Mouse (Mus musculus): ENCODE results near the gene Ust. TPM values are rescaled to one million over a fixed set of nuclear protein-coding genes. Genes with fewer than 3 reads are reported as not detected.
A peak's percentile ranks its signal among the peaks of the same experiment; 100 is the strongest.

Gene Ust
- total and polyA plus RNA-seq, 3 experiments = 3.4 to 7.6 (median 5.3) TPM

DNA sequence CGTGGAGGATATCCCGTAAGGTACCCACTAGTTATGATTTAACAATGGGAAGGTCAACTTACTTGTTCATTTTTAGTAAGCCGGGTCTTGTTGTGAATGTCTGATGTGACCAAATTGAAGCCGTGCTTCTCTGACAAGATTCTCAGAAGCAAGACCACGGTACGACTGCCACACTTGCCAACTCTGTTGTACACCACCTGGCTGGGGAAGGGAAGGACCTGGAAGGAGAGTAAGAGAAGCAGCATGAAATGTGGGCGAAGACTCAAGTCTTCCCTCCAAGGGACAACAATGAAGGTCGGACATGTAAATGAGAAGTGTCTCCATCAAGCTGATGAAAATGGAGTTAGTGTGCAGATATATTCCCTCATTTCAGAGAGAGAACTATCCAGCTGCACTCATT lies 188.6 kb downstream of the Ust start:
- no peak for DNase-seq

DNA sequence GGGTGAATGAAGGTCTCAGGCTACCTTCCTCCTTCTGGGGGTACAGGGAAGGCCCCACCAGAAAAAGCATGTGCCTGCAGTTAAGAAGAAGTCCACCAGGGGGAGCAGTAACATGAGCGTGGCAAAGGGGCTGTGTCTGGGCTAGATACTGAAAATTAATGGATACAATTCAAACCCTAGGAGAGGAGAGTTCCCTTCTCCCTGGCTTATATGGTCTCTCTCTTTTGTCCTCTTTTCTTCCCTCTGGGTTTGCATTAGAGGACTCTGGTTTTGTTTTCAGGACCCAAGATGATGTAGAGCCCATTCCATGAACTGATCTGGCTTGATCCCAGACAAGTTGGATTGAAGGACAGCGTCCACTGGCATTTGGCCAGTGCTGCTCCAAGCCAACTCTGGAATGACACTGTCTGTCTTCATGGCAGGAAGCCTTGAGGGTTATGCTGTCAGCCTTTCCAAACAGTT lies 195.3 kb downstream of the Ust start:
- peak; percentile 75 for DNase-seq

DNA sequence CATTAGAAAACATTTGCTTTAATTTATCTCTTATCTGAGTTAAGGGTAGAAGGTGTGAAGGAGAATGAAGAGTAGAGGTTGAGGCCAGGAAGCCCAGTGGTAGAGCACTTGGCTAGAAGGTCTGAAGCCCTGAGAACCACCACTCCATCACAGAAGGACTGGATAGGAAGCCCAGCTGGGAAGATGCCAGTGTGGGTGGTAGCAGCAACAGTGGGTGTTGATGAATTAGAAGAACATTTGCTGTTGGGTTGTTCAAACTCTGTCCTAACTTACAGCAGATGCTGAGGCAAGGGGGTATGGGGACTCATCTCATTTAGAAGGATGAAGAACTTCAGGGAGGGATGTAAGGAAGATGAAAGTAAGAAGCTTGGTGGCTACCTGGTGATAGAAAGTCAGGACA lies 197.9 kb downstream of the Ust start:
- no peak for DNase-seq

DNA sequence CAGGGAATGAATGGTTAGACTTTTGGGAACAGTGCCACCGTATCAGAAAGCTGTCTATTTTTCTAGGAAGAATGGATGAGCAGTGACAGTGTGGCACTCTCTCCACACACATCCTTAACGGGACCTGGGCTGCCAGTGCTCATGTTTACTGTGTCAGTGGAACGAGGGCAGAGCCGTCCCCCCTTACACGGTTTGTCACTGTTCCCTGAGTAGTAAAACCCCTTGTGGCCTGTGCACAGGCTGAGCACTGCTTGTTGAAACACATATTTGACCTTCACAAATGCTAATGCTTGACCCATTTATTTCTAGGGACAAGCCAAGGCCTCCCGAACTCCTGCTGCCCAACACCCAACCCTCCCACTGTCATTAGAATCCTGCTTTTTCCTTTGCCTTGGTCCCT lies 209.2 kb downstream of the Ust start:
- peak; percentile 53 for DNase-seq

DNA sequence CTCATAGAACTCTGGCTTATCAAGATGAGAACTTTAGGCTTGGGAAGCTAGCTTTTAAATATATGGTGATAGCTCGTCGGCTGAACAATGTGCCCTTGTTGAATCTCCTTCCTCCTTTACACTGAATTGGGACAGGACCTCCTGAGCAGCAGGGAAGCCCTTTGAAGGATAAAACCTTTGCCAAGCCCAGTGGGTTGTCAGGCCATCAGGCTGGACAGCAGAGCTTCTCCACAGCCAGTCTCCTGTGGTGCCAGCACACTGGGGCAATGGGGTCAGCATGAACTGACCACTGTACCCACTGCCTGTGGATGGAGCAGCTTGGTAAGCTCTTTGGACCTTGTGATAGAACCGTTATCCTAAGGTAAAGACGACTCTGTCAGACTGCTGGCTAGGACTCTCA lies 214.4 kb downstream of the Ust start:
- DNase-seq = no peak

DNA sequence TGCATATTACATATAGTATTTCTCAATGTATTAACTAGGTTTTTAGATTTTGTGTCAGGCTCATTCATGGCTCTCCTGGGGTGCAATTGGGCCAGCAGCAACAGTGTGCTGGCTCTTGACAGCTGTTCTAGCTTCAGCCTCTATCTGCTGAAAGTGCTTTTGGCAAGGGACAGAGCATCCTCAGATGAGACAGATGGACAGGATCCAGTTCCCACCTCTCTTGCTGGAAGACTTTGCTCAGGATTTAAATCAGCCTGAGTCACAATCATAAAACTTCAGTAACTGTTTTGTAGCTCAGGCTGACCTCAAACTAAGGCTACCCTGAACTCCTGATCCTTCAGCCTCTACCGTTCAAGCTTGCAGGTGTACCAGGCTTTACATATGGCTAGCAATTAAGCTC lies 219.5 kb downstream of the Ust start:
- no peak for DNase-seq

DNA sequence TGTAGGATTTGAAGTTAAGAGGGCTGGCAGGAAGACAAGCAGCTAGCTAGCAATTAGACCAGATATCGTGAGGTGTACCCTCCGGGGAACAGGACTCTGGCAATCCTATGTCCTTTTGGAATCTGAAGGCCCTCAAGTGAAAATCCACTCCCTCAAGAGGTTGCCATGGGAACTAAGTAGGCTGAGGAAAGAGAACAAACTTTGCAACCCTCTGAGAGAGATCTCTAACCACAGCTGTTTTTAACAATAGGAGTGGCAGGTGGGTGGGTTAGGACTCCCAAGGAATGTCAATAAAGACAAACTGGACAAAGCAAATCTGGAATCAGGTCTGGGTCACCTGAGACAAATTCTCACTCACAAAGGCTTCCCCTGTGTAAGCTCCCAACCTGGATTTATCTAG lies 221.4 kb downstream of the Ust start:
- DNase-seq = no peak

DNA sequence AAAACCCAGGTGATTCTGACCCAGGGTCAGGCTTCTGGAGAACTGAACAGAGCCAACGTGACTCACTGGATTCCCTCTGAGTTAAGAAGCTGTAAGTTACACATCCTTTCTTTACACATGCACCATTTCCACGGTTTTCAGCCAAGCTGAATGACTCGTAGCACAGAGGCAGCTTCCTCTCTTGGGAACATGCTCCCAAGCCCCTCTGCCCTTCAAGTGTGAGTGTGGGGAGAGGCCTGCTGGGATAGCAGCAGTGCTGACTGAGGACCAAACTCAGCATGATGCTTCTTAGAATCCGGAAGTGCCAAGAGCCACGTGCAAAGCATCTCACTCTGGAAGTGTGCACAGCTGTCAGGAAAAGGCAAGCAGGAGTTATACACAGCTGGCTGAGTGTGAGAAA lies 228.0 kb downstream of the Ust start:
- no peak for DNase-seq

DNA sequence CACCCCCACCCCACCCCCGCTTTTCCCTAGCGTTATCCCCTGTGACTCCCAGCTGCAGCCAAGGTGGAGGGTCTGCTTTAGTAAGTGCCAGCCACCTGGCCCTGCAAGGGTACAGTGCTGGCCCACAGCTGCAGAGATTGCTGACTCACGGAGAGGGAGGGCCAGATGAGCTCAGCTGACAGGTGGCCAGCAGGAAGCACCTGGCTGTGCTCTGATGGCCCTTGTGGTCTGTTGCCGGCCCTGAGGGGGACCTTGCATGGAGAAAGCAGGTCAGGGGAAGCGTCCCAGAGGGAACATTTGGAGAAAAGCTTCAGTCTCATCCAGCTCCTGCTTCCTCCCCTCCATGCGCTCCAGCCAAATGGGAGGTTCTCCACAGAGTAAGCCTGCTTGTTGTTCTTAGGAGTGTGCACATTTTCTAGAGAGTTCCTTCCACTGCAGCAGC lies 231.3 kb downstream of the Ust start:
- DNase-seq = peak; percentile 7

DNA sequence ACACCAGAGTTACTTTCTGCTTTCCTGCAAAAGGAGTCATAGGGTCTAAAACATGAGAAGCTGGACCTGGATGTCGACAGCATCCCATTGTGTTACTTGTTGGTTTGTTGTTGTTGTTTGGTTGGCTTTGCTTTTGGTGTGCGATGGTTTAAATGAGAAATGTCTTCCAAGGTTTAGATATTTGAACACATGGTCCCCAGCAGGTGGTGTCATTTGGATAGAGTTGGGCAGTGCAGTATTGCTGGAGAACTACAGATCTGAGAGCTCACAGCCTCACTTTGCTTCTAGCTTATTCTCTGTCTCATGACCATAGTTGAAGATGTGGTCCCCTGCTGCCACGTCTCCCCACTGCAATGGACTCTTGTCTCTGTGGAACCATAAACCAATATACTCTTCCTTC lies 234.6 kb downstream of the Ust start:
- no peak for DNase-seq

DNA sequence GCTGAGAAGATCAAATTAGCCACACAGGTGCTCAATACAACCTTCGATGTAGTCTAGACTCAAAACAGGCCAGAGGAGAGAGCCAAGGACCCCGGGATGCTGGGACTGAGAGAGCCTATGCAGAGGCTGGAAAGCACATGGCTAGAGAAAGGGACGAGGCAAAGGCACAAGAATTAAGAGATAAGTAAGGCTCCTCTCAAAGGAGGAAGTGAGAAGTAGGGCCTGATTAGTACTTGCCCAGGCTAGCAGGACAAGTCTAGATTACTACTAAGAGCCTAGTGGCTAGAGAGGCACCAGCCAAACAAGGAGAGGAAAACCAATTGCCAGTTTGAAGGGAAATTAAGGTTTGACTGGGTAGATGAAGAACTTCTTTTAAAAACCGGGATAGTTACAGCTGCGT lies 241.5 kb downstream of the Ust start:
- DNase-seq = no peak

DNA sequence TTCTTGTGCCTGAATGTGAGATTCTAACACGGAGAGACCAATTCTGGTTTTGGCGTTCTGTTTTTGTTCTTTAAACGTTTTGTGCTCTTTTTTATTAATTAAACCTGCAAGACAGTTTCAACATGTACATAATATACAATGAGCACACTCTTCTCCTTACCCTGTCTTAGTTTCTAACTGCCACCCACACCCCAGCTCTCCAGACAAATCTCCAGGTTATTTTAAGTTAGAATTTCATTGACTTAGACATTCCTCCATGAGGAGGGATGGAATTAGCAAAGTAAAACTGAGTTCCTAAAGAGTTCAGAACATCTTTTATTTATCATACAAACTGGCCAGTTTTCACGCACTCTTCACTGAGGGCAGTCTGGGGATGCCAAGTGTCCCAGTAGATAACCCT lies 248.9 kb downstream of the Ust start:
- no peak for DNase-seq

DNA sequence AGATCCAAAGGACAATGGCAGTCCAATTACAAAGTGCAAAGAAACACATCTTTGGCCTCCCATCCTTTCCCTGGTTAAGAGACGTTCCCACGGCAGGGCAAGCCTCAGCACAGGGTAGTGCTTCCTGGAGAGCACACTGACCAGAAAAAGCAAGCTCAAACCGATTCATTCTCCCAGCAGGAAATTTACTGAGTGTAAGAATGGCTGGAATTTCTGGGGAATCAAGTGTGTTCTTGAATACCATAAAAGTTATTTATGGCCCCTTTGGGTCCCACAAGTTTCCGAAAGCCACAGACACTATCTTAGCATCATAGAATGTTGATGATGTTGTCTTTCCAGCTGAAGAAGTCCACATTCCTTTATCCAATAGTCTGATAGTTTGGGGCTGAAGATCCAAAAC lies 258.9 kb downstream of the Ust start:
- no peak for DNase-seq

DNA sequence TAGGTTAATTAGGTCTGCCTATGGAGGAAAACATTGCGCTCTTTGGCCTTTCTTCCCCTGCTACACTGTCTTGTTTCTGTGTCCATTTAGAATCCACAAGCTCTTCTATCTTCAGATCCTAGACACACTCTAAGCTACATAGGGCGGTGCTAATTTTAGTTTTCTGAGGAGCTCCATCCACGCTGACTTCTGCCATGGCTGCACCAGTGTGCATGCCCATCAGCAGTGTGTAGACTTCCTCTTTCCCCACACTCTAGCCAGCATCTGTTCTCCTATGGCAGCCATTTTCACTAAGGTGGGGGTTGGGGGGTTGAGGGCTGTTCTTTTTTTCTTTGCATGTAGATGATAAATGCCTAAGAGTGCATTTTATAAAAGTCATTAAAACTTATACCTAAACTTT lies 268.6 kb downstream of the Ust start:
- no peak for DNase-seq

DNA sequence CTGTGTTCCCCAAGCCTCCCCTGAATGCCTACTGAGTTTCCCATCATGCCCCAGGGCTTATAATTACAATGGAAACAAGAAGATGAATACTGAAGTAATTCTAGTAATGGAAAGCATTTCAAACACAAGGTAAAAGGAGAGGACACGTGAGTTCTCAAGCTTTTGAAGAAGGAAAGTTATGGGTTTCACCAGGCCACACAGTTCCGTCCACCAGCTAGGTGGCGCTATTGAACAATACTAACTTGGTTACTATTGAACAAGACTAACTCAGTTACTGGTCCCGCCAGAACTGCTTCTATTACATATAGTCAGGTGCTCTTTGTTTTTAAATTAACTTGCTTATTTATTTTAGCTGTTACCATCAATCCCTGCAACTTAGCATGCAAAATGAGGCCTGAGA lies 276.3 kb downstream of the Ust start:
- peak; percentile 51 for DNase-seq

DNA sequence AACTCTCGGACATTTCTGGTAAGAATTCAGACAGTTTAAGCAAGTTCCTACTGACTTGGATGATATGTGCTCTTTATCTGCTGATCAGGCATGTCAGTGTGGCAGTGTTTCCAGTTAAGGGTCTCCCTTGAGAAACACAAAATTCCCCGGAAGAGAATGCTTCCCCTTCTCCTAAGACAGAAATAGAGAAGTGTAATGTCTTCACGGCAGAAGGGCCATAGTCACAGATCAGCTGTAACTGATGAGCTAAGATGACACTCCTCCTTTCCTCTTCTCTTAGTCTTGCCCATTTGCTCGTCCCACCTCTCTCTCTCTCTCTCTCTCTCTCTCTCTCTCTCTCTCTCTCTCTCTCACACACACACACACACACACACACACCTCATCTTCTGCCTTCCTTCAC lies 277.9 kb downstream of the Ust start:
- no peak for DNase-seq

DNA sequence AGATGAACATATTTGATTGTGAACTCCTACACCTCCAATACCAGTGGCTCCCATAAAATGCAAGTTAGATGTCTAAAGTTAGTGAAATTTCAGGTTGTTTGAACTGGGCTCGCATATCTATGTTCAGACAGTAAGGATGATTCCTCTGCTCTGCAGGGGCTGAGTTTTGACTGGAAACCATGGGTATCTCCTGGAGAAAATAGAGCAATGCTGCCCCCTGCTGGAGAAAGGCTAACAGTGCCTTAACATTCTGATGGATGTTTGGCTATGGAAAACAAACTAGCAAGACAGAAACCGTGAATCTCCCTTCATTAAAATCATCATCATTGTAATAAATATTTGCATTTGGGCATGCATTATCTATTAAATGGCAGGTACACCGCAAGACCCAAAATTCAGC lies 278.4 kb downstream of the Ust start:
- DNase-seq = peak; percentile 66

DNA sequence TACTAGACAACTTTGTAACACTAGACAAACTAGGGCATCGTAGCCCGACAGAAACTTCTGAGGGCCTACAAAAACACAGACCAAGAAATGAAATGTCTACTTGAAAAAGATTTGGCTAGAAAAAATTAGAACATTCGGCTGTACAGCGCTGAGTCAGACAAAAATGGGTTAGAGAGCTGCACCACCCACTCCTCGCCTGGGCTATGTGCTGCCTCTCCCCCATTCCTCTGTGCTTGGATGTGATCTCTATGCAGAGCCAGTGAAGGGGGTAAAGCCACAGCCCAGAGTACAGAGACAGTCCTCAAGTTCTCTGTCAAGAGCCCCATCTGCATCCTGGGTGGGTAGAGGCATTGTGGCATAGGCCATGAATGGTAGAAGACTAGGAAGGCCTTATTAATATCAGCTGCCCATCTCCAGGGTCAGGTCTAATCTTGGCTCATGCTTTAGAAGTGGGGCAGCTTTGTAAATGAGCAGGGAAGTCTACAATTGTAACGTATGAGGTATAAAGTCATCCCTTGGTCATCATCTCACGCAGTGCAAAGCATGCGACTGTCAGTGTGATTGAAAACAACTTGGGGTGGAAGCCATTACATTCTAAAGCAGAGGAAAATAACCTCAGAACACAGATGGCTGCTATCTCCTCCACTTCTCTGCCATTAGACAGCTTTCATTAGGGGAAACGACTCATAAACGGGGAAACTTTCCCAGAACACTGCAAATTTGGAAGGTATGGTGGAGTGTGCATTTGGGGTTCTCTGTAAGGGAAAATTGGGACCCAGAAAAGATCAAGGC lies 281.6 kb downstream of the Ust start:
- DNase-seq = no peak

DNA sequence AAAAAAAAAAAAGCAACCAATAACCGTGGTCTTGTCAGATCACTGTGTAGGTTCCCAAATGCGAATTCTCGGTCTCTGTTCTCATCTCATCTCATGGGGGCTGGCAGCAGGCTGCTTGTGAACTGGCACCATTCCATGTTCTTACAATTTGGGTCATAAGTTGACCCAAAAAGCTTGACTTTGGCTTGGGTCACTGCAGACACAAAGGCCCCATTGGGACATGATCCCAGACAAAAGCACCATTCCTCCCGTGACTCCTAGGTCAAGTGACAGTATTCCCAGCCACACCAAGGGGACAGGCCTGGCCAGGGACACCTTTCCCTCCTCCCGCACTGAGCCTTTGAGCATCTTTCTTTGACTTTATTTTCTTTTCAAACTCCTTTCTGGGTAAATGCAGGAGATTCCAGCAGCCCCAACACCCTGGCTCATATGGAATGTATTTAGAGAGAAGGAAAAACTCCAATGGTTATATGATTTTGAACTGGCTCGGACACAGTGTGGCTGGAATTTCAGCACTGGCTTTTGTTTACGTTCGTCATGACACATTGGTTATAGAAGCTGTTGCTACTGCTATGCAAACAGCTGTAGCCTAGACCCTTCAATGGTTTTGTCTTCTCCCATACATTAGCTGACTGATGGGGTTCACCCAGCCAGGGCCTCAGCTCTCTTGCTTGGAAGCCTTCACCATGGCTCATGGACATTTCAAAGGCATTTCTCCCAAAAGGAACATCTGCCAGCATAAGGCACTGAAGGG lies 285.3 kb downstream of the Ust start:
- no peak for DNase-seq

DNA sequence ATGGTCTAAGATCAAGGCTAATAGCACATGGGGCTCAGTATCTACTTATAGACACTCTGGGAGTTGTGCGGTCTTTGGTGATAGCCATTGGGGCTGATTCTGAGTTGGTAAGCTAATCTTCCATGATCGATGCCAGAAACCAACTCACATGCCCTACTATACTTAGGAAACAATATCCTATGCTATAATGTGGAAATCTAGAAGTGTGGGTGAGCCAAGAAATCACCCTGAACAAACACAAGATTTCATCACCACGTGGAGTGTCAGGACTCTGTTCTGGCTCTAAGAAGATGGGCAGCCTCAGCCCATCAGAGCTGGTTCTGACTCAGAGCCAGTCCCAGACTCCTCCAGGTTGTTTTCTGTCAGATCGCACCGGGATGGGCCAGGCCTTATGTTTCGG lies 286.1 kb downstream of the Ust start:
- no peak for DNase-seq

DNA sequence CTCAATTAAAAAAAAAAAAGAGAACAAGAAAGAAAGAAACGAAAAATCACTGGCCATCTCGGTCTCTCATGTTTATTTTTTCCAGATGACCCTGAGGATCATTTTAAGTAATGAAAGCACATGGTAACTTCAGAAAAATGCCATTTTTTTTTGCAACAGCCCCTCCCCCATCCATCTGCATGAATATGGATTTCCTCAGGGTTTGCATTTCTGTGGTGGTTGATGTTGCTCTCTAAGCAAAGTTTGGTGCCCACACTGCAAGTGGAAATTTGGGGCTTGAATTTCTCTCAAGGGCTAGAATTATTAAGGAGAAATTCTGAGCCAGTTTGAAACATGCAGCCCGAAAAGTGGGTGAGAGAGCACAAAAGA lies 290.3 kb downstream of the Ust start:
- no peak for DNase-seq

DNA sequence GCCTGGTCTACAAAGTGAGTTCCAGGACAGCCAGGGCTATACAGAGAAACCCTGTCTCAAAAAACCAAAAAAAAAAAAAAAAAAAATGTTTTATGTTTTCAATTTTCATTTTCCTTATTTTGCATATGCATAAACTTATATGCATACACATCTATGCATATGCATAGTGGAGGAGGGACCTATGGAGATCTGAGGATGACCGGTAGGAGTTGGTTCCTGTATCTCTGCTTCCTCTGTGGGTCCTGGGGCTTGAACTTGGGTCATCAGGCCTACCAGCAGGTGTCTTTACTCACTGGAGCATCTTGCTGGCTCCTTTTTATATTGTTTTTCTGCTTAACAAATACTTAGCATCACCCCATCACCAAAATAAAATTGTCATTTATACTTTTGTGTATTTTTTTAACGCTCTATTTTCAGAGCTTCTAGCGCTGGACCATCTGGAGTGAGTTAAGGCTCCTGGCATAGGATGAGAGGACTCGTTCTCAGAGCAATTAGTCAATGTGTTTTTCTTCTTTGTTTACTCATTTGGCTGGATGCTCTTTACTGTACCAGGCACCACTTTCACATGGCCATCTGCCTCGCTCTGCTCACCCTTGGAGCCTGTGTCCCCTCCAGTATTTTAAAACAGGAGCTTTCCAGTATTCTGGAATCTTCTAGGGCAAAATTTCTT lies 290.8 kb downstream of the Ust start:
- no peak for DNase-seq

DNA sequence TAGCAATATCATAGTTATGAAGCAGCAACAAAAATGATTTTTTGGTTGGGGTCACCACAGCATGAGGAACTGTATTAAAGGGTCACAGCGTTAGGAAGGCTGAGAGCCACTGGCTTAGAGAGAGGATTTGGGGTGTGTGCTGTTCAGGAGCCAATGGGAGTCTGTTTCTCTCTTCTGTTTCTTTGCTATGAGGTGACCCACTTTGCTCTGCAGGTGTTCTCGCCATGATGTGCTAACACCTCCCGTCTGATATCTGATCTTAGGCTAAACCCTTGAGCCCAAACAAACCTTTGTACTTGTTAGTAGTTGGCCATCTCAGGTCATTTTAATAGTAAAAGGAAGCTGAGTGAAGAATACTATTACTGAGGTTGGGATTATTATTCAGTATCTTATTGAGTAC lies 292.0 kb downstream of the Ust start:
- no peak for DNase-seq

All from adrenal gland, adult 2 months (tissue).